Mouse (Mus musculus): ENCODE data around the gene Jtb. TPM values are rescaled to one million over a fixed set of nuclear protein-coding genes. Genes with fewer than 3 reads are reported as not detected.

Jtb gene
- 97.8 and 100.0 TPM in 2 replicates for polyA plus RNA-seq (2014; fragmentation: Nextera tagmentation; extraction: Ambion mirVana)

DNA sequence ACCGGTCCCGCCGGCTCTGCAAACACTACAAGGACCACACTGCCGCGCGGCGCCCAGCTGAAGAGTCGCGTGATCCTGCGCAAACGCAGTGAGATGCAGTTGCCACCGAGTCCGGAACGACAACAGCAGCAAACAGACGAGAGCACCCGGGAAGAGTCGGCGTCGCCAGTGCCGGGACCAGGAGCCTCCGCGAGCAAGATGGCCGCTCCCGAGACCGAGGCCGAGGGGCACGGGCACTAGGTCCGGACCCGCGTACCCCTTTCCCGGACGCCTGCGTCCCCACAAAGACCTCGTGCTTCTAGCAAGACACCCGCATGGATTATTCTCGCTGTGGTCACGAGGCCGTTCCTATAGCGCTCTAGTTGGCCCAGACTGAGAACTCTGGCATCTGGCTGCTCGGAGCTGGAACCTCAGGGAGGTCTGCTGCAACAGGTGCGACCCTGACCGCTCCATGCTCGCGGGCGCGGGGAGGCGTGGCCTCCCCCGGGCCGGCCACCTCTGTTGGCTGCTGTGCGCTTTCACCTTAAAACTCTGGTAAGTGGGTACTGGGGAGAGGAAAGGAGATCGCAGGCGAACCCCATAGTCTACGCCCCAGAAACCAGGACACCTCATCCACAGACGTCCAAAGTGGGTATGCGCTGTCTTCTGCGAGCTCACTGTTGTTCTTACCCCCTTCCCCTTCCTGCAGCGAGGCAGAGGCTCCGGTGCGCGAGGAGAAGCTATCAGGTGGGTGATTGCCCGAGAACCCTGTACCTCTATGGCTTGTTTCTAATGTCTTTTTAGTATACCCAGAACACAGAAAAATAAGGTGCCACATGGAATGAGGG lies at the start of gene Jtb:
Jtb (plus strand) TSS at position 91 of the 827 bp plus-strand sequence.
- under 1% methylated on average over 61 of the region's 61 CpGs for WGBS
- H3K4me1 ChIP-seq (replicated peaks; ENCODE audit: control insufficient read depth, insufficient read depth, low read length): no peaks in the 10 kb centered on the region
- peak within 1 kb of the TSS; percentile 93 for H3K9ac ChIP-seq (ENCODE audit: low read depth, low read length)
- H3K4me3 ChIP-seq (ENCODE audit: low read depth, low read length): peak within 1 kb of the TSS; percentile 78
- peaks cover 7% of the 10 kb centered on the region for H3K36me3 ChIP-seq (ENCODE audit: control insufficient read depth, insufficient read depth, low read length)
- no peaks in the 10 kb centered on the region for H3K9me3 ChIP-seq (ENCODE audit: control insufficient read depth, low read length)
- peak within 1 kb of the TSS; percentile 85 for H3K4me2 ChIP-seq
- peak within 1 kb of the TSS; percentile 92 for H3K27ac ChIP-seq (ENCODE audit: low read depth, low read length)
- H3K27me3 ChIP-seq (replicated peaks; ENCODE audit: control insufficient read depth, insufficient read depth, low read length): no peaks in the 10 kb centered on the region
- DNase-seq (ENCODE audit: low spot score): peak; percentile 90
- ATAC-seq (replicated peaks; ENCODE audit: low FRiP score): peak; percentile 97

DNA sequence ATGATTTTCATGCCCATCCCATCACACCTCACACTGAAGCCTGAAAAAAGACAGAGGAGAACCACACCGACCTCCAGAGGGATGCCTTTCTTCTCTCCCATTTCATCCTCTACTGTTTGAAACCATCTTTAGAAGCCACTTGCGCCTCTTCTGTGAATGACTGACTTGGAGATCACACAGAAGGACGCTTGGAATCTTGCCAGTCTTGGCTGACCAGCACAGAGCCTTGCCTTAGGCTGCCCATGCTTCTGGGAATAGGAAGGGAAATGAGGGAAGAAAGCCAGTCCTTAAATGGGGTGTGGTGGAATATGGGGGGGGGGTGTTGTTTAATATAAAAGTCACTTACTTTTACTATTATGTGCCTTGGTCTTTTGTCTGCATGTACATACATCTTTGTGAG lies 47.8 kb upstream of the Jtb start:
- no peak overlapping the region for H3K9ac ChIP-seq (ENCODE audit: low read depth, low read length)
- H3K27ac ChIP-seq (ENCODE audit: low read depth, low read length): no peak overlapping the region
- no peaks in the 10 kb centered on the region for H3K36me3 ChIP-seq (ENCODE audit: control insufficient read depth, insufficient read depth, low read length)
- no peak for DNase-seq (ENCODE audit: low spot score)
- no peak for ATAC-seq (replicated peaks; ENCODE audit: low FRiP score)
- no peaks in the 10 kb centered on the region for H3K27me3 ChIP-seq (replicated peaks; ENCODE audit: control insufficient read depth, insufficient read depth, low read length)
- H3K4me2 ChIP-seq: no peak overlapping the region
- no peak overlapping the region for H3K4me3 ChIP-seq (ENCODE audit: low read depth, low read length)
- 64% methylated on average over 3 of the region's 3 CpGs for WGBS
- no peaks in the 10 kb centered on the region for H3K9me3 ChIP-seq (ENCODE audit: control insufficient read depth, low read length)
- H3K4me1 ChIP-seq (replicated peaks; ENCODE audit: control insufficient read depth, insufficient read depth, low read length): no peaks in the 10 kb centered on the region

DNA sequence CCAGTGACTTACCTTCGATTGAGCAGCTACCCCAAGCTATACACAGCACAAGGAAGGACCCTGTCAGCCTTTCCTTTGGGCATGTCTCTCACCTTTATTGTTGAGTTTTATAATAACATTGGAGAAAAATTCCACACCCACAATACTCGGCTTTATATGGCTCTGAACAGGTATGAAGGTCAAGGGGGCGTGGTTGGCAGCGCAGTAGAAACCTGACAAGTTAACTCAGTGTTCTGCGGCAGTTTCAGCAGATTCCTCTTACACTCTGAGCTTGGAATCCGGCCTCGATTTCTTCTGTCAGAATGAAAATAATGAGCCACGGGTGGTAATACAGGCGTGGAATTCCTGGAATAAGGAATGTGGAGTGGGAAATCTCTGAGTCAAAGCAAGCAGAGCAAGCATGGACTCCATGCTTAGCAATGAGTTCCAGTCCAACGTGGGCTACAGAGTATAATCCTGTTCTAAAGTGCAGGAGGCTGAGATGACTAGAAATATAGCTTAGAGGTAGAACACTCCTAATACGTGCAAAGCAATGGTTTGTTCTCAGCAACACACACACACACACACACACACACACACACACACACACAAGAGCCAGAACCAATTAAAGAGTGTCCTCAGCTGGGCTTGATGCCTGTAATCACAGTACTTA lies 40.4 kb upstream of the Jtb start:
- DNase-seq (ENCODE audit: low spot score) (no peak), ATAC-seq (replicated peaks; ENCODE audit: low FRiP score) (no peak)
- Histone ChIP-seq H3K9ac (ENCODE audit: low read depth, low read length) (no peak overlapping the region), H3K4me3 (ENCODE audit: low read depth, low read length) (no peak overlapping the region), H3K27ac (ENCODE audit: low read depth, low read length) (no peak overlapping the region), H3K27me3 (replicated peaks; ENCODE audit: control insufficient read depth, insufficient read depth, low read length) (no peaks in the 10 kb centered on the region), H3K9me3 (ENCODE audit: control insufficient read depth, low read length) (no peaks in the 10 kb centered on the region), H3K4me2 (no peak overlapping the region), H3K4me1 (replicated peaks; ENCODE audit: control insufficient read depth, insufficient read depth, low read length) (no peaks in the 10 kb centered on the region), H3K36me3 (ENCODE audit: control insufficient read depth, insufficient read depth, low read length) (no peaks in the 10 kb centered on the region)
- WGBS: 73% methylated on average over 11 of the region's 11 CpGs

DNA sequence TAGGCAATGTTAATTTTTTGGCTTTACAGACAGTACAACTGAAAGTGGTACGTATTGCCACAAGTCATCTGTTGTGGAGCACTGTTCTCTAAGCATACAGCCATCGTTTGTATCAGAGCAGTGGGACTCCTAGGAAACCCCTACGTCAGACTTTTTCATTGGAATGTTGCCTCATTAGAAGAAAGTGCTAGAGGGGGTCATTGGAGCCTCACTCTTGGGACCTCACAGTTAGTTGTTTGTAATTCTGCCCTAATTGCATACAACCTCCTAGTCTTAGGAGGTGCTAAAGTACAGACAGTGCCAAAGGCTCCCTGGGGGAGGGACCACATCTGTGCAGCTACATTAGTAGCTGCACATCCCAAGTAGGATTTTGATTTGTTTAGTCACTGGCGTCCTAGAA lies 36.6 kb upstream of the Jtb start:
- no peak overlapping the region for H3K9ac ChIP-seq (ENCODE audit: low read depth, low read length)
- 67% methylated on average over 4 of the region's 4 CpGs for WGBS
- no peak for ATAC-seq (replicated peaks; ENCODE audit: low FRiP score)
- no peaks in the 10 kb centered on the region for H3K36me3 ChIP-seq (ENCODE audit: control insufficient read depth, insufficient read depth, low read length)
- no peak for DNase-seq (ENCODE audit: low spot score)
- no peaks in the 10 kb centered on the region for H3K9me3 ChIP-seq (ENCODE audit: control insufficient read depth, low read length)
- no peak overlapping the region for H3K27ac ChIP-seq (ENCODE audit: low read depth, low read length)
- H3K4me3 ChIP-seq (ENCODE audit: low read depth, low read length): no peak overlapping the region
- no peaks in the 10 kb centered on the region for H3K27me3 ChIP-seq (replicated peaks; ENCODE audit: control insufficient read depth, insufficient read depth, low read length)
- H3K4me1 ChIP-seq (replicated peaks; ENCODE audit: control insufficient read depth, insufficient read depth, low read length): no peaks in the 10 kb centered on the region
- H3K4me2 ChIP-seq: no peak overlapping the region

DNA sequence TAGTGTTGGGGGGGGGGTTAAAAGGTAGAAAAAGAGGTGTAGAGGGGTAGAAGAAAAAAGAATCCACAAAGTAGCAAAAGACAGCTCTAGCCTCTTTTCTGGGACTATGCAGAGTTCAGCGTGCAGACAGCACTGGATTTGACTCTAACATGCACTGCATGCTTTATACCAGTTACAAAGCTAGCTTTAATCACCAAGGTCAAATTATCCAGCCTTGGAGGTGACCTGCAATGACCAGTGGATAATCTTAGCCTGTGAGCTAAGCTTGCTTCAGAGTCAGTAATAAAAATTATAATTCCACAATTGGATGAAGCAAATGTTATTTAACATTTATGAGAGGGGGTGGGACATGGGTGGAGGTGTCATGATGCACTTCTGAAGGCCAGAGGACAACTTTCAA lies 35.8 kb upstream of the Jtb start:
- Histone ChIP-seq H3K4me1 (replicated peaks; ENCODE audit: control insufficient read depth, insufficient read depth, low read length) (no peaks in the 10 kb centered on the region), H3K9ac (ENCODE audit: low read depth, low read length) (no peak overlapping the region), H3K36me3 (ENCODE audit: control insufficient read depth, insufficient read depth, low read length) (no peaks in the 10 kb centered on the region), H3K4me3 (ENCODE audit: low read depth, low read length) (no peak overlapping the region), H3K27ac (ENCODE audit: low read depth, low read length) (no peak overlapping the region), H3K27me3 (replicated peaks; ENCODE audit: control insufficient read depth, insufficient read depth, low read length) (no peaks in the 10 kb centered on the region), H3K4me2 (no peak overlapping the region), H3K9me3 (ENCODE audit: control insufficient read depth, low read length) (no peaks in the 10 kb centered on the region)
- no peak for DNase-seq (ENCODE audit: low spot score)
- 85% methylated on average over 1 of the region's 1 CpGs for WGBS
- ATAC-seq (replicated peaks; ENCODE audit: low FRiP score): no peak

DNA sequence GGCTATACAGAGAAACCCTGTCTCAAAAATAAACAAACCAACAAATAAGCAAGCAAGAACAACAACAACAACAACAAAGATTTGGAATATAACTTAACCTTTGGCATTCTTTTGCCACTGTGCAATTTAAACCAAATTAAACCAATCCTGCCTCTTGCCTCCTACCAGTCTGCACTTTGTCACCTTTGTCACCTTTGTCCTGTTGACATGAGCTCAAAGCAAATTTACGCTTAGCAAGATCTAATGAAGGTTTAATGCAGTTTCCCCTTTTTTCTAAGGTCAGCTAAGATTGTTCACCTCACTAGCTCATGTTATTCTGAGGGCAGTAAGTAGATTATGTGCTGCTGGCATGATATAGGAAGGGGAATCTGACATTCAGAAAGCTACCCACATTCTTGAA lies 33.8 kb upstream of the Jtb start:
- H3K27ac ChIP-seq (ENCODE audit: low read depth, low read length): no peak overlapping the region
- H3K9me3 ChIP-seq (ENCODE audit: control insufficient read depth, low read length): no peaks in the 10 kb centered on the region
- H3K27me3 ChIP-seq (replicated peaks; ENCODE audit: control insufficient read depth, insufficient read depth, low read length): no peaks in the 10 kb centered on the region
- no peaks in the 10 kb centered on the region for H3K36me3 ChIP-seq (ENCODE audit: control insufficient read depth, insufficient read depth, low read length)
- 74% methylated on average over 1 of the region's 1 CpGs for WGBS
- DNase-seq (ENCODE audit: low spot score) (no peak), ATAC-seq (replicated peaks; ENCODE audit: low FRiP score) (no peak)
- no peak overlapping the region for H3K9ac ChIP-seq (ENCODE audit: low read depth, low read length)
- H3K4me2 ChIP-seq: no peak overlapping the region
- H3K4me3 ChIP-seq (ENCODE audit: low read depth, low read length): no peak overlapping the region
- H3K4me1 ChIP-seq (replicated peaks; ENCODE audit: control insufficient read depth, insufficient read depth, low read length): no peaks in the 10 kb centered on the region

DNA sequence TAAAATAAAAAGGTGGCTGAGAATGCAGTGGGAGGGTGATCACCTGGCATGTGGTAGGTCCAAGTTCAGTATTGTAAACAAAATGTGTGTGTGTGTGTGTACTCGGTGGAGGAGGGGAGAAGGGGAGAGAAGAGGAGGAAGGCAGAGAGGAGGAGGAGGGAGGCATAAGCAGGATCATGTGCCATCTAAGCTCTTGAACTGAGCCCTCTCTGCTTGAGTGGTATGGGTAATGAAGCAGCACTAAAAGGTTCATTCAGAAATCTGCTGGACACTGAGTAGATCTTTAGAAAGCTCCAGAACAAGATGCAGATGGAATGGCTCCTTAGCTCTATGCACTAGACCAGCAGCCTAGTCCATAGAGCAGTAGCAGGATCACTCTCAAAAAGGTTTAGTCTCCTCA lies 28.5 kb upstream of the Jtb start:
- Histone ChIP-seq H3K27me3 (replicated peaks; ENCODE audit: control insufficient read depth, insufficient read depth, low read length) (no peaks in the 10 kb centered on the region), H3K4me2 (no peak overlapping the region), H3K9ac (ENCODE audit: low read depth, low read length) (no peak overlapping the region), H3K9me3 (ENCODE audit: control insufficient read depth, low read length) (no peaks in the 10 kb centered on the region), H3K36me3 (ENCODE audit: control insufficient read depth, insufficient read depth, low read length) (peaks cover 5% of the 10 kb centered on the region; the same call in 1 of the 2 replicates), H3K27ac (ENCODE audit: low read depth, low read length) (no peak overlapping the region), H3K4me3 (ENCODE audit: low read depth, low read length) (no peak overlapping the region), H3K4me1 (replicated peaks; ENCODE audit: control insufficient read depth, insufficient read depth, low read length) (no peaks in the 10 kb centered on the region)
- no peak for DNase-seq (ENCODE audit: low spot score)
- ATAC-seq (replicated peaks; ENCODE audit: low FRiP score): no peak
- 38% methylated on average over 1 of the region's 1 CpGs for whole genome bisulfite sequencing

DNA sequence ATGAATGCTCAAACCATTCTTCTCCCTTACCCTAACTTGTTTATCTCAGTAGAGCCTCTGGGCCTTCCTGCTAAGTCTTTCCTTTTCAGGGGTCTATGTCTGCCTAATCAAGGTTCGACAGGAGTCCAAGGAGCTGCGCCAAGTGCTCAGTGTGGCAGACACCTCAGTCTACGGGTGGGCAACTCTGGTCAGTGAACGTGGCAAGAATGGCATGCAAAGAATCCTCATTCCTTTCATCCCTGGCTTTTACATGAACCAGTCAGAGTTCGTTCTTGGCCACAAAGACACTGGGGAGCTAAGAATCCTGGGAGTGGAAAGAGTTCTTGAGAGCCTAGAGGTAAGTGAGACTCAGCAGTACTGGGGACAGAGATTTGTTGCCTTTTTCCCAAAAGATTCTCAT lies 27.8 kb upstream of the Jtb start:
- ATAC-seq (replicated peaks; ENCODE audit: low FRiP score) (no peak), DNase-seq (ENCODE audit: low spot score) (no peak)
- H3K9me3 ChIP-seq (ENCODE audit: control insufficient read depth, low read length): no peaks in the 10 kb centered on the region
- no peak overlapping the region for H3K27ac ChIP-seq (ENCODE audit: low read depth, low read length)
- 72% methylated on average over 5 of the region's 5 CpGs for WGBS
- peaks cover 12% of the 10 kb centered on the region; the same call in 1 of the 2 replicates for H3K36me3 ChIP-seq (ENCODE audit: control insufficient read depth, insufficient read depth, low read length)
- H3K4me3 ChIP-seq (ENCODE audit: low read depth, low read length): no peak overlapping the region
- no peak overlapping the region for H3K4me2 ChIP-seq
- 0 out of 2 replicates have a peak, but pooled peaks cover under 1% of the 10 kb centered on the region for H3K4me1 ChIP-seq (replicated peaks; ENCODE audit: control insufficient read depth, insufficient read depth, low read length)
- no peaks in the 10 kb centered on the region for H3K27me3 ChIP-seq (replicated peaks; ENCODE audit: control insufficient read depth, insufficient read depth, low read length)
- H3K9ac ChIP-seq (ENCODE audit: low read depth, low read length): no peak overlapping the region

DNA sequence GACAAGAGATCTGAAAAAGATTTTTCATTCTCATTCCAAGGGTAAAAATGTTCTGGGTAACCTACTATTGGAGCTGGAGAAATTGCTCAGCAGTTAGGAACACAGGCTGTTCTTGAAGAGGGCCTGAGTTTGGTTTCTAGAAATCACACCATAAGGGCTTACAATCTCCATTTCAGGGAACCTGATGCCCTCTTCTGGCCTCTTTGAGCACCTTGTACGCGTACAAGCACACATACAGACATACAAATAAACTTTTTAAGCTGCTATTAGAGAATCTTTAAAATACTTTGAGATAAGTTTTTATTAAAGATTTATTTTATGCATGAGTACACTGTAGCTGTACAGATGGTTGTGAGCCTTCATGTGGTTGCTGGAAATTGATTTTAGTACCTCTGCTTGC lies 26.8 kb upstream of the Jtb start:
- no peak for ATAC-seq (replicated peaks; ENCODE audit: low FRiP score)
- 88% methylated on average over 2 of the region's 2 CpGs for WGBS

More for the DNA sequence above, 26.8 kb upstream of the Jtb start:
- peaks cover 19% of the 10 kb centered on the region for H3K36me3 ChIP-seq (ENCODE audit: control insufficient read depth, insufficient read depth, low read length)
- no peak overlapping the region for H3K27ac ChIP-seq (ENCODE audit: low read depth, low read length)
- H3K4me1 ChIP-seq (replicated peaks; ENCODE audit: control insufficient read depth, insufficient read depth, low read length): 0 out of 2 replicates have a peak, but pooled peaks cover 2% of the 10 kb centered on the region
- no peak overlapping the region for H3K4me2 ChIP-seq
- H3K9me3 ChIP-seq (ENCODE audit: control insufficient read depth, low read length): no peaks in the 10 kb centered on the region
- no peak overlapping the region for H3K9ac ChIP-seq (ENCODE audit: low read depth, low read length)
- H3K27me3 ChIP-seq (replicated peaks; ENCODE audit: control insufficient read depth, insufficient read depth, low read length): no peaks in the 10 kb centered on the region
- H3K4me3 ChIP-seq (ENCODE audit: low read depth, low read length): no peak overlapping the region
- DNase-seq (ENCODE audit: low spot score): no peak

All from liver, embryonic 11.5 days (tissue).